Mouse (Mus musculus): ENCODE results near the gene Trim38.

The Trim38 gene

DNA sequence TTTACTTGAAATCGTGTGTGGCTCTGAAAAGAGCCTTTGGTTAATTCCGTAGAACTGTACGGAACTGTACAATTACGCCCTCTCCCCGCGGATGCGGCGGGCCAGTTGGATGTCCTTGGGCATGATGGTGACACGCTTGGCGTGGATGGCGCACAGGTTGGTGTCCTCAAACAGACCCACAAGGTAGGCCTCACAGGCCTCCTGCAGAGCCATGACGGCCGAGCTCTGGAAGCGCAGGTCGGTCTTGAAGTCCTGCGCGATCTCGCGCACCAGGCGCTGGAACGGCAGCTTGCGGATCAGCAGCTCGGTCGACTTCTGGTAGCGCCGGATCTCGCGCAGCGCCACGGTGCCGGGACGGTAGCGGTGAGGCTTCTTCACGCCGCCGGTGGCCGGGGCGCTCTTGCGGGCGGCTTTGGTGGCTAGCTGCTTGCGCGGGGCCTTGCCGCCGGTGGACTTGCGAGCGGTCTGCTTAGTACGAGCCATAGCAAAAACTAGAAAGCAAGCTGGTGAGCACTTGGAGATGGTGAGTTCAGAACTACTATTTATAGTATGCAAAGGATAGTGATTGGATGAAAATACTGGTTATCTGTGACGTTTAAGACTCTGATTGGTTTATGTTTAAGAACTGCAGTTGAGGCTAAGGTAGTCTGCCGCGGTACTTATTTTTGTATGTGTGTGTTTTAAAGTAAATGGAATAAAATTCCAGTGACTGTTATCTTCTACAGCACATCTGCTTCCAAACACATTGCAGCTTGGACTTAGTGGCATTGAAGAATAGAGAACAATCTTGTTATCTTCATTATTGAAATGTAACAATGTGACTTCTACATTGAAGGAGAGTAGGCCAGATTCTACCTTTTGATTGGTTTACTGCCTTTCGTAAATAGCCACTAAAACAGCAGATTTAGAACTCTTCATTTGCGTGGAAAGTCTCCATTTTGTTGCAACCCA, 7.6 kb upstream of the Trim38 start, which contains the start of gene Hist1h3a:
Gene Hist1h3a, minus strand, starts transcription at position 516 of the 951 bp plus-strand sequence.
- DNase-seq (ENCODE audit: low spot score in 2 of 2) = peak; percentile 62 to 70

DNA sequence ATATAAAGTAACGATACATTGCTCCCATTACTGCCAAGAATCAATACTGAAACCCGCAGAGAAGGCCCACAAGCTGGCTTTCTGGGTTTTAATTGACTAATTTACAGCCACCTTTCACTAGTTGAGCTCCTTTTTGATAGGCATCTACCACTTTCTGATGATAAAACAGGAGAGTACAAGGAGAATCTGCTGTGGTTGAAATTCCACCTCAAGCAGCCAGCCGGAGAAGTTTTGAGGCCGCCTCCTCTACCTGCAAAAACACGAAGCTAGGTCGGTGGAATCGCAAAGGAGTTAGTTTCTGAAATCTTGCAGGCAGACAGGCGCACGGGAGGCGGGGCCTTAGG, 6.5 kb upstream of the Trim38 start:
- no peak for DNase-seq (ENCODE audit: low spot score in 2 of 2)

DNA sequence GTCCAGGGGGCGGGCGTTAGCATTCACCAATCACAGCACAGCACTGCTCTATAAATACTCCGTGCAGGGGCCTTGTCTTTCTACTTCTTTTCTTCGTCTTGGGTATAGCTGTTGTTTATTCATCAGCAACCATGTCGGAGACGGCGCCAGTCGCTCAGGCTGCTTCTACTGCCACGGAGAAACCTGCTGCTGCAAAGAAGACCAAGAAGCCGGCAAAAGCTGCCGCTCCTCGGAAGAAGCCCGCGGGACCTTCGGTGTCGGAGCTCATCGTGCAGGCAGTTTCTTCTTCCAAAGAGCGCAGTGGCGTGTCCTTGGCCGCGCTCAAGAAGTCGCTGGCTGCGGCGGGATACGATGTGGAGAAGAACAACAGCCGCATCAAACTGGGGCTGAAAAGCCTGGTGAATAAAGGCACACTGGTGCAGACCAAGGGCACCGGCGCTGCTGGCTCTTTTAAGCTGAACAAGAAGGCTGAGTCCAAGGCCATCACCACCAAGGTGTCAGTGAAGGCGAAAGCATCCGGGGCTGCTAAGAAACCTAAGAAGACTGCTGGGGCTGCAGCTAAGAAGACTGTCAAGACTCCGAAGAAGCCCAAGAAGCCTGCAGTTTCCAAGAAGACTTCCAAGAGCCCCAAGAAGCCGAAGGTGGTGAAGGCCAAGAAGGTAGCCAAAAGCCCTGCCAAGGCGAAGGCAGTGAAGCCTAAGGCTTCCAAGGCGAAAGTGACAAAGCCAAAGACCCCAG, 6.0 kb upstream of the Trim38 start, which contains the start of gene Hist1h1a:
Gene Hist1h1a, plus strand, starts transcription at position 81 of the 738 bp plus-strand sequence.
- peak; percentile 75 to 84 for DNase-seq (ENCODE audit: low spot score in 2 of 2)

DNA sequence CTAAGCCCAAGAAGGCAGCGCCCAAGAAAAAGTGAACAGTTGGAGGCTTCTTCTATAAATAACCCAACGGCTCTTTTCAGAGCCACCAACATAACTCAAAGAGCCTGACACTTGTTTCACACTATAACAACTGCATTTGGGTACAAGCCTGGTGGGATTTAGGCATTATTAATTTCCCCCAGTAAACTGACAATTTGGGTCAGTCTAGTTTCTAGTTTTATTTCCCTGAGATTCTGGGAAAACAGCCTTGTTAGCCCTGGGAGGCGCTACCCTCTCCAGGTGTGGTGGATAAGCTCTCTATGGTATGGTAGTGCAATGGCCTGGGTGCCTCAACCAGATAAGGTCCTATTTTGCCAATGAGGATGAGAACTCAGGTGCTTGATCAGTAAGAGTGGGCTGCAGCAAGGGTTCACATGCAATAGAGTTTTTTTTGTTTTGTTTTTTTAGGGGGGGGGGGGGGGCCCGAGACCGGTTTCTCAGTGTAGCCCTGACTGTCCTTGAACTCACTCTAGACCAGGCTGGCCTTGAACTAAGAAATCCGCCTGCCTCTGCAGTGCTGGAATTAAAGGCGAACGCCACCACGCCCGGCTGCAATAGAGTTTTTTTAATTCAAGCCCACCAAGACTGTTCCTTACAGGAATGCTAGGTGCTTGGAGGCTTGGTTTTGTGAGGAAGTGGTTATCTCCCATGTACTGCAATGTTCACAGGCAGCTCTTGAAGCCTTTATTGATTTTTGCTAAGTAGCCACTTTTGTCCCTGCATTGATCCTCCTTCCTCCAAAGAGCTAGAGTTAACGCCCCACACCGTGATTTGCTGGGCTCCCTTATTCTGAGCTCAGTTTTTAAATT, 5.2 kb upstream of the Trim38 start:
- peak in 1 of 2 experiments; percentile 20 for DNase-seq (ENCODE audit: low spot score in 2 of 2)

DNA sequence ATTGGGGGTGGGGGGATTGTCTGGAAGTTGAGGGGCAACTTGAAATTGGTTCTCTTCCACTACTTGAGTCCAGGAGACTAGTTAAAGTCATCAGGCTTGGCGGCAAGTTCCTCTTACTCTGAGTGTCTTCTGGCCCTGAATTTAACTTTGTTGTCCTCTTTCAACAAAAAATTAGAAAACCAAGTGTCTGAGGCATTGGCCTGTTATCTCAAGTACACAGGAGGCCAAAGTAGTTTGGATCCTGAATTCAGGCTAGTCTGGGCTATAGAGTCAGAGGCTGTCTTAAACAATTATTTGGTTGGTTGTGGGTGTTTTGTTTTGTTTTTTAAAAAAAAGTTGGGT, 4.6 kb upstream of the Trim38 start:
- no peak for DNase-seq (ENCODE audit: low spot score in 2 of 2)

DNA sequence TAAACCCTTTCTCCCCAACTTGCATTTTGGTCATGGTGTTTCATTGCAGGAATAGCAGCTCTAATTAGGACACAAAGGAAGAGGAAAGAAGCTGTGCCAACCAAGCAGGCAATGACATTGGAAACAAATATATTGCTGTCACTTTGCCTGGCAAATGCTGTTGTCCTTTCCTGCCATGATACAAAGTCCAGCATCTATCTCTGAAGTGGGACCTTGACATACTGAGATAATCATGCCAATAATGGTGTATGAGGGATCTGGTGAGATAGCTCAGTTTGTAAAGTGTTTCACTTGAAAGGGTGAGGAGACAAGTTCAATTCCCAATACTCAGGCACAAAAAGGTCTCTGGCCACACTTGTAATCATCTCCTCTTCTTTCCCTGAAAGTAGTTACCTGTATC, 2.9 kb upstream of the Trim38 start:
- no peak for DNase-seq (ENCODE audit: low spot score in 2 of 2)

DNA sequence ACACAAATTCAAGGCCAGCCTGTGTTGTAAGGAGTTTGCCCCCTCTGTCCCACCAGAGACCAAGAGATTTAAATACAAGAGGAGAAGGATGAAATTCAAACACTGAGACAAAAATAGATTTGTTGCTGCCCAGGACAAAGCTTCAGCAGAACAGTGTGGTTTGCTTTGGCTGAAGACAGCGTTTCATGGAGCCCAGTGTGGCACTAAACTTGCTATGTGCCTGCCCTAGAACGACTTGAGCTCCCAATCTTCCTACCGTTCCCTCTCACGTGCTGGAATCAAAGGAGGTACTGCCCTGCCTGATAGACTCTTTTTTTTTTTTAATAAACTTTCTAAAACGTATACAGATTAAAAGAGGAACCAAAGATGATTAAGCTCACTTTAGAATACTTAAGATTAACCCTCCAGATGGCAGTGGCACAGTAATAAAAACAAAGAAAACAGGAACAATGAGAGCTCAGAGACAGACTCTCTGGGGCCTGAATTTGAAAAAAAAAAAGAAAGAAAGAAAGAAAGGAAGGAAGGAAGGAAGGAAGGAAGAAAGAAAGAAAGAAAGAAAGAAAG, 797 bp upstream of the Trim38 start:
- no peak for DNase-seq (ENCODE audit: low spot score in 2 of 2)

DNA sequence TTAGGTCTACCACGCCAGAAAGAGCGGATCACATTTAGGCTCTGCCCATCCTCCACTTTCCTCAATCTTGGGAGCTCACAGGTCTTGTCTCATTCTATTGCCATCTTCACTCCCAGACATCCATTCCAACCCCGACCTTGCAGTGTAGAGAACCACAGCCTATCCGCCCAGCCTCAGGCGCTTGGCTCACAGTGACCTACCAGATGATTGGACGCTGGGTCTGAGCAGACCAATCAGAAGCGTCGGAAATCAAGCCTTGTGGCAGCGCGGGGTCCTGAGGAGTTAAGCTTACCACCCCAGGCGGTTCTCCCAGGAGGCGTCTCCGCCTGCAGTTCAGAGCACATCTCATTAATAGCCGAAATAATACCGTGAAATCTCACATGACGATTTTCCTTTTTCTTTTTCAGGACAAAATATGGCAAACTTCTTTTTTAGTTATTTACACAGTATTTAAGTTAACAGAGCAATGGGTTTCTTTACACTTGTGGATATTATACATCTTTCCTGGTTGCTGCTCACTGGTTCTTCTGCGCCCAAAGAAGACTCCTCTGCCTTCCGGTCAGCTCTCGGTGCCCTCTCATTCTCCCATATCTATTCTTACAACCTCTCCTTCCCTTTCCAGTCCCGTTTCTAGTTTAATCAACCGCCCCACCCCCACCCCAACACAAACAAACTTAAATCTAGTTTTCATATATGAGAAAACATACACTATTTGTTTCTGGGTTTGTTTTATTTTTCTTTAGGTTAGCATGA, 3.0 kb downstream of the Trim38 start:
- peak in 1 of 2 experiments; percentile 28 for DNase-seq (ENCODE audit: low spot score in 2 of 2)

DNA sequence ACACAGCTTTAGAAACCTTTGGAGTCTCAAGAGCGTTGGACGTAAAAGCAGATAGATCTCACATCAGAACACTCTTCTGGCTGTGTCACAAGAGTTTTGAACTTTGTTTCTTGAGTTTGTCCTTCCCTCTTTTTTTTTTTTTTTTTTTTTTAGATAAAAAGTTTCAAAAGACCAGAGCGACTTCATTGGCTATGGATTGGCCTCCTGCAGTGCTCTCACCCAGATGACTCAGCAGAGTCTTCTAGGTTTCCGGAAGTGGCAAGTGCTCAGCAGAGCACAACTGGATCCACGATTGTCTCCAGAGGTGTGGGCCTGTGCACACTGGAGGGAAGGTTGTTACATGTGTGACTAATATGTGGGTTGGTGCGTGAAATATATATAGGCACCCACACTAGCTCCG, 8.6 kb downstream of the Trim38 start:
- no peak for DNase-seq (ENCODE audit: low spot score in 2 of 2)

DNA sequence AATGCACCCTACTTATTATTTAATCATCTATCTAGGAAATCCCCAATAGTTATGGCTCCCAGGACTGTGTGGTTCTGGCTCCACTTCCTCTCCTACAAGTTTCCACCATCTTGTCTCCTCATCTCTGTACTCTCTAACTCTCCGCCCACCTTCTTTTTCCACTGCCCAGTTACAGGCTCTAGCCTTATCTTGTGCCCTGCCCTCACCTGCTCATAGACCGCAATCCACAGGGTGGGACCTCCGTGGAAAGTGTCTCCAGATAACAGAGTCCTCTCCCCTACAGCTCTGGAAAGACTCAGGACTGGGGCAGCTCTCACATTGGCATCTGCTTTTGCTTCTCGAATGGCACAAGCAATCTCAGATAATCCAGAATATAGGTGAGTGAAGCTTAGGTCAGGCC, 9.3 kb downstream of the Trim38 start:
- no peak for DNase-seq (ENCODE audit: low spot score in 2 of 2)

DNA sequence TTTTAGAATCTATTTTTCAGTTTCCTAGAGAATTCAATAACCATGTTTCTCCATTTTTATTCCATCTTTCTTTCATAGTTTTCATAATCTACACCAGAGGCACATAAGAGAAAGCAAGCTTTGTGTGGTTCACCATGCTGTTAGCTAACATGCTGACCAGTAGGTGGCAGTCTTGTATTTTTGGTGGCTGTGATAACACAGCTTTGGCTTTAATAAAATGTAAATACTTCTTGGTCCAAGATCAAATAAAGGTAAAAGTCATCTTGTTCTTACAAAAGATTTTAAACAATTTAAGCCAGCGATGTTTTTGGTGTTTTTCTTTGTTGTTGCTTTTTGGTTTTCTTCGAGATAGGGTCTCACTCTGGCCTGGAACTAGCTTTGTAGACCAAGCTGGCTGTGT, 22.8 kb downstream of the Trim38 start:
- DNase-seq (ENCODE audit: low spot score in 2 of 2) = peak in 1 of 2 experiments; percentile 34

DNA sequence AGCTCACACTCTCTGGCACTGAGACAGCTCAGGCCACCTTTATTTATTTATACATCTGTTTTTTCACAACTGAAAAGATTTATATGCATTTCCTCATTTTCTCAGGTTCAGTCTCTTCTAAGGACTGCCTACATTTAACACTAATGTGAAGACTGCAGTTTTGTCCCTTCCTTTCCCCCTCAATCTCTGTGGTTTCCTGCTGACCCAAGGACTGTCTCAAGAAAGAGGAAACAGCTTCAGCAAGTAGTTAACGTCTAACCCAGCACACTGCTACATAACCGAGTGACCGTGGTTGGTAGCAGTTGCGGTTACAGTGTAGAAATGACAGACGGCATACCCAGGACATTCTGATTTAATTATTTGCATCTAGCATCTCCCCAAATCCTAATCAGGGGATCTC, 29.7 kb downstream of the Trim38 start:
- no peak for DNase-seq (ENCODE audit: low spot score in 2 of 2)

DNA sequence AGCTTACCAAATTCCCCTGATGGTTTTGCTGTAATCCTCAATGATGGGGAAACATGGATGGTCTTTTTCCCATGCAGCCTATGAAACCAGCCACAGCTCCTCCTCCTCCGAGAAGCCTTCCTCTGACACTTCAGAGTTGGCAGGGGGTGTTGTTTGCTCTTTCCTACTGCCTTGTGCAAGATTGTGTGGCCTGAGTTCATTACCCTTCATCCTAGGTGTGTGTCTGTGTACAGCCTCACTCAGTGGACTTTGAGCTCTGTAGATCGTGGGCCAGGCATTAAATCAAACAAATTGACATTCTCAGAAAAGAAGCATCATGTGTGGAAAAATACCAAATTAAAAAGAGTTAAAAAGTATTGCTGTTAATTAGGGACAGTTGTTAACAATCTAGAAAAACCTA, 34.8 kb downstream of the Trim38 start:
- no peak for DNase-seq (ENCODE audit: low spot score in 2 of 2)

DNA sequence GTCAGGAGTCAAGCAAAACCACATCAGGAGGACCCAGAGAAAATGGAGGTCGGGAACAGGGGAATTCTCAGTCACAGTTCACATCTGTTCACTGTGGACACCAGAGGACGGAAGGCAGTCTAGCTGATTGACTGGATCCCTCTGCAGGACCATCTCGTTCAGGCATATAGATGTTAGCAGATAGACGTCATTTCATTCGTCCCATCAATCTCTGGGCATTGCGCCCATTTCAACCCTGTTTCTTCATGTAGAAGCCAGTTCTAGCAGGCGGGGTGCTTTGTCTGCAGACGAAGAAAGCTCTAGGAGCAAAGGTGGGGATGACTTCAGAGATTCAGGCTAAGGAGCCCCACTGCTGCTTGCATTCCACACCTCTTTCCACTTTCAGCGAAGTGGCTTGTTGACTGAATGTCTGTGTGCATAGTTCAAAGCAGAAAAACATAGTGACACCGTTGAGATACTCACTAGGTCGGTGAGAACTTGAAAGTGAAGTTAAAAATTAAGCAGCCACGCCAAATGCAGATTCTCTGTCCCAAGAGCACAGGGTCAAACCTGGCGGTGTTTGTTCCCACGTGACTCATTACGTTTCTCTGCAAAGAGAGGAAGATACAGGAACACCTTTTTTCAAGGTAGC, 36.8 kb downstream of the Trim38 start, which contains the start of gene Slc17a2:
Gene Slc17a2, plus strand, starts transcription at position 572 of the 631 bp plus-strand sequence.
- no peak for DNase-seq (ENCODE audit: low spot score in 2 of 2)

DNA sequence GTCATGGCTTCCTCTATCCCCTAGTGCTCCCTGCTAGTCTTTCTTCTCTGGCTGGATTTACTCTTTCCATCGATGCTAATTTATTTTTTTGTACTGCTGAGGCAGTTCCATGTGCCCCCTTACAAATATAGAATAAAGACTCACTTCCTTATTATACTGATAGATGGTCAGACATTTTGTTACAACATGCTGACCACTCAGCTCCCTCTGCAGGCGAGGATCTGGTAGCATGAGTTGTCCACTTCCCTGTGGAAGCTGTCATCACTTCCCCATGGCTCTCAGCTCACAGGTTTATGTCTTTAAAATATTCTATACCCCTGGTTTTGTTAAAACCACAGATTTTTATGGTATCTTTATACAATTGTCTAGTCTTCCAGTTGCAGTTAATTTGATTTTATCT, 46.4 kb downstream of the Trim38 start:
- no peak for DNase-seq (ENCODE audit: low spot score in 2 of 2)

DNA sequence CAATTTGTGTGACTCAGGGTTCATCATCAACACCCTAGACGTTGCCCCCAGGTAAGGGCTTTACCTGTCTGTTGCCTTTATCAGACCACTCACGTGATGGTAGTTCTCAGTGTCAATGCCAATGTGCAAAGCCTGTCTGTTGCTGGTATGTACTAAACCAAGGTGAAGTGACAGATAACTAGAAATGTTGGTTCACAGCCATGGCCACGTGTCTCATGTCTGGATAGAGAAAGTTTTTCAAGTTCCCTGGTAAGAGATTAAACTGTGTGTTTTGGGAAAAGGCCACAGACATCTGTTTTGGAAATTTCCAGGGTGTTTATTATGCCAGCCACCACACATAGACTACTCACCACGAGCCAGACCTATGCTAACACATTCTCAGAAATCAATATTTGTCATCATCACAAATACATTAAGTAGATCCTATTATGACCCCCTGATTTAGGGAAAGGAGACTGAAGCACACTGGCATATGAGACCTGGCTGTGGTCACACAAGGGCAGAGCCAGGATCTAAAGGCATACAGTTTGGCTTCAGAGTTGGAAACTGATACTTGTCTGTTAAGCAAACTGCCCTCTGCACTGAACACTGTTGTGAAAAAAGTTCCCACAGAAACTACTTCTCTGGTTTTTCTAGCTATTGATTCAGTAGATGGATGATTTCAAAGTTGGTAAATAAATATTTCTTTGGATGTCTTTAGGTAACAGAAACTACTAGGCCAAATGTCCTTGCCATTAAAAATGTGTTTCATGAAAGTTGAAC, 50.6 kb downstream of the Trim38 start:
- DNase-seq (ENCODE audit: low spot score in 2 of 2) = no peak

DNA sequence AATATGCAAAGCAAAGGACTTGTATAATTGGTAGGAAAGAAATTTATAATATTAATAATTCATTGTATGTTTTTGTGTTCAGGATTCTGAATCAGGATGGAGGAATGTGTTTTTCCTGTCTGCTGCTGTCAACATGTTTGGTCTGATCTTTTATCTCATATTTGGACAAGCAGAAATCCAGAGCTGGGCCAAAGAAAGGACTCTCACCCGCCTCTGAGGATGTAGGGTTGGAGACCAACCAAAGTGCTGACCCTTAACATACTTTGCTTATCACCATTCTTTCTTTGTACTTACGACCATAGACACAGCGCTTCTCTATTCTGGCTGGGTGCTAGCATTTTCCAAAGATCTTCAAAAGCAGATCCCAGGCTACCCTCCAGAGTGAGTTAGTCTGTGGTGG, 52.5 kb downstream of the Trim38 start:
- DNase-seq (ENCODE audit: low spot score in 2 of 2) = no peak

DNA sequence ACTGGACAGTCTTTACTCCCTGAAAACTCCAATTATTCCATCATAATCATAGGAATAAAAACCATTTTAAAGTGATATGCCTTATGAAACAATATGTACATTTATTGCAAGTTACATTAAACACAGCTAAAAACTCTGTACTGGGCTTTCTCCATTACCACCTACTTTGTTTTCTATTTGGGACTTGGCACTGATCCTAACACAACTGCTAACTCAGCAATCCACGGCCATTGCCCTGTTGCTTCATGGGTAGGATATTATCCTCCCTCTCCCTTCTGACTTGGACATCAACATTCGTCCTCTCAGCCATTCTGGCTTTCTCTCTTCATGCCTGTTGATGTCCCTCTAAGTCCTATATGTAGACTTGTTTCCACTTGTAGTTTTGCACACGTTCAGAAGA, 56.9 kb downstream of the Trim38 start:
- no peak for DNase-seq (ENCODE audit: low spot score in 2 of 2)

DNA sequence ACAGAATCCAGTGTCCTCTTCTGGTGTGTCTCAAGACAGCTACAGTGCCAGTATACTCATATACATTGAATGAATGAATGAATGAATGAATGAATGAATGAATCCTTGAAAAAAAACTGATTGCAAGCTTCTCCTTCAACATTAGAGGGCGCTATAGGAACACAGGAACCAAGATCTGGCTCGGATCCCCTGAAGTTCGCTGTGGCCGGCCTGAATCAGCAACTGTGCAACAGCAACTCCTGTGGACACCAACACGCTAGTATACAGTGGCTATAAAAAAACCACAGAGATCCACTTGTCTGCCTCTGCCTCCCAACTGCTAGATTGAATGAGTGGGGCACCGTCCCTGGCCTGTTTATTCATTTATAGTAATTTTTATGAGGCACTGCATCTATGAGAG, 63.3 kb downstream of the Trim38 start:
- peak in 1 of 2 experiments; percentile 1 for DNase-seq (ENCODE audit: low spot score in 2 of 2)

DNA sequence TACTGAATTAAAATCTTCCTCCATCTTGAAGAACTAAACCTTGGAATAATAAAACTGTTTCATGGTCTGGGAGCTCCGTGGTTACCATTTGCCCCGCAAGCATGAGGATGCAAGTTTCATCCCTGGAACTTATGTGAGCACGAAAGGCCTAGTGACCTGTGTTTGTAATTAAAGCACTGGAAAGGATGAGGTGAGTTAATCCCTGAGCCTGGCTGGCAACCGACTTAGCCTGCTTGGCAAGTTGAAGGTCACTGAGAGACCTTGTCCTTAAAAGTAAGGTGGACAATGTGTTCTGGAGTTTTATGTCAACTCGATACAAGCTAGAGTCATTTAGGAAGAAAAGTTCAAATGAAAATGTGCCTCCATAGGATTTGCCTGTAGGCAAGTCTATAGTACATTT, 65.1 kb downstream of the Trim38 start:
- no peak for DNase-seq (ENCODE audit: low spot score in 2 of 2)
